Mouse (Mus musculus): ENCODE results near the gene Bbs9.

Bbs9 gene

DNA sequence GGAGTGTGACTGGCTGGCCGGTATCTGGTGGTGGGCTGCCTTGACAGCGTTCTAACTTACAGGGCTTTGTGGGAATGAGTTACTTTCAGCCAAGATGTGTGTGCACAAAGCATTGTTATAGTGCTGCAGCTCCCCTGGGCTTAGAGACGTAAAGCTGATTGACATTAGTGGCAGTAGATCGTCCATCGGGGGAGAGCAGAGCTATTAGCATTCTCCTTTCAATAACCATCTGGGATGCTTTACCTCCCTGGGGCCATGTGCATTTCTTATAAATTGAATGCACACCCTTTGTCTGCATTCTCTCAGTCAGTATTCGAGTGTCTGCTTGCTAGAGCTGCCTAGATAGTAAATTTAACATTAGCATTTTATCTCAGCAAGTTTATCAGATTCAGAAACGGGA lies 214.7 kb downstream of the Bbs9 start:
- DNase-seq (ENCODE audit: low read depth): no peak

DNA sequence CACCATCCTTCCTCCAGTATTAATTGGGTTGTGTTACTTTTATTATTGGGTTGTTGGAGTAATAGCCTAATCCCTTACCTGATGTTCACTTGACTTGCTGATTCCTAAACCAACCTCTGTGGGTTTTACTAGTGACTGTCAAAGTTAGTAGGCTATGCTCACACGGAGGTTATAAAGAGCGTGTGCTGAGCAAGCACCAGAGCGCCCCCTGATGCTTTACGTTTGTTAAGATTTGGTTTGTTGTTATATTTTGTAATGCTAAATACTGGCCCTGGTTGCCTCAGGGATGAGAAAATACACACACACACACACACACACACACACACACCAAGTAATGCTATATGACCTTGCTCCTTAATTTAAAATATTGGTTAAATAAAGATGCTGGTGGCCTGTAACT lies 219.9 kb downstream of the Bbs9 start:
- no peak for DNase-seq (ENCODE audit: low read depth)

DNA sequence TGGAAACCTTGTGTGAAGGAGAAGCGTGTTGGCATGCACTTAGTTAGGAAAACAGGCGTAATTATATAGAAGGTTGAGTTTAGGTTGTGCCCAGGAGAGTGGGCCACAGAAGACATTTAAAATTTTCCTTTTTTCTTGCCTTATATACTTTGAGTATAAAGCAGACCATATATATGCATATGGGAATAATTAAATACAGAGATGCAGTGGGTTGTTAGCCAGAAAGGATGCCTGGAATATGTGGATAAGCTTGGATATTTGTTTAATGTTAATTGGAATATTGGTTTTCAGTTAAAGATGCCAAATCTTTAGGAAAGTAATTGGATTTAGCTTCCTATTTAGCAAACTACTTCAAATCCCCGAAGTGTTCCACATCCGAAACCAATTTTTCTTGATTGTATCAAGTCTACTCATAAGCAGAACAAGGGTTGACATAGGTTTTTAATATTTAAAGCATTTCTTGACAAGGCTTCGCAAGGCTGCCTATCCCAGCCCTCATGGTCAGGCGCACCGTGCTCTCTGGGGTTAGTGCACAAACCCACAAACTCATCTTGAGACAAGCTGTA lies 221.4 kb downstream of the Bbs9 start:
- DNase-seq (ENCODE audit: low read depth): no peak

DNA sequence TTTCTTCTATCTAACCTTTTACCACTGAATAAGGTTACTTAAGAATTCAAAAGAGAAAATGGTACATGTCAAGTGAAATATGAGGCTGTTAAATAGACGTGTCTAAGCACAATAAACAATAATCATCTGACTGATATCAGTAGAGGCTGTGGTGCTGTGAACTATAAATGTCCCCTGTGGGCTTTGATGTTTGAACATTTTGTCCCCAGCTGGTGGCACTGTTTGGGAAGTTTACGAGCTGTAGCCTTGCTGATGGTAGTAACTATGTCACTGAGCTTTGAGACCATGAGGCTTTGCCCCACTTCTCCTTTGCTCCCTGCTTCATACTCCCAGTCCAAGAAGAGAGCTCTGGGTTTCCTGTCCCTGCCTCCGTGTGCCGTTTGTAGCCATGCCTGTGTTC lies 222.3 kb downstream of the Bbs9 start:
- DNase-seq (ENCODE audit: low read depth): no peak

DNA sequence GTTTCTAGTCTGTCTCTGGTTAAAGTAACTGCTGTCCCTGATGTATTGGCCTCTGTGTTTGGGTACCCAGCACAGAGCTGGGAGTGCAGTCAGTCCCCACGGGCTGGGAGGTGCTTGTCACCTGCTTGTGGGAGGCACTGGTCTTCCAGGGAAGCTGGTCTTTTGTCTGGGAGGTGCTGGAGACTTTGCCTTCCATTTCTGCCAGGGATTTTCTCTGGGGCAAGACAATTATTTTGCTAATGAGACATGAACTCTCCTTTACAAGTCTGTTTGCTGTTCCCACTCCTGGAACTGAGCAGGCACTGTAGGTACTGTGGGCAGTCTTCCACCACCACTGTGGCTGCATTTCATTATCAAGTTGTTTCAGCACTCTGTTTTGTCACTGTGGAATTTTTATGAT lies 223.0 kb downstream of the Bbs9 start:
- no peak for DNase-seq (ENCODE audit: low read depth)

DNA sequence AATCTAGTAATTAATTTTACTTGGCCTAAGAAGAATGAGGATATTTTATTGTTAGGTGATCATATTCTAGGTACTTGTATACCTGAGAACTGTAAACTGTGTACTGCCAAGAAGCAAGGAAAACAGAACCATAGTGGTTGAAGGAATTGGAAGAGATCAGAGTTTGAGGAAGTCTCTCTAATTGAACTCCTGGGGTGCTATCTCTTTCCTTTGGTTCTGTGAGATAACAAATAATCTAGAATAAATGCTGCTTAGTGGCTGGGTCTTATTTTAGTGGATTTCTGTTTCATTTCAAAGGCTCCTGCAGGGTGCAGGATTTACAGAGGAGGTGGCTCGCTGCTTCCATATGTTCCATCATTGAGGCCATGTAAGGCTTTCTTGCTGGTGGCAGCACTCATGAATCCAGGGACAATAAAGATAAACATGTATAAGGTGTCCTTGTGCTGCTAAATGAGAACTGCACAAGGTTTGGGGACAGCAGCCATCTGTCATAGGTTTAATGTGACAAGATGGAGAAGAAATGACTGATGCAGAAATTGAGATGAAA lies 226.6 kb downstream of the Bbs9 start:
- DNase-seq (ENCODE audit: low read depth): no peak

DNA sequence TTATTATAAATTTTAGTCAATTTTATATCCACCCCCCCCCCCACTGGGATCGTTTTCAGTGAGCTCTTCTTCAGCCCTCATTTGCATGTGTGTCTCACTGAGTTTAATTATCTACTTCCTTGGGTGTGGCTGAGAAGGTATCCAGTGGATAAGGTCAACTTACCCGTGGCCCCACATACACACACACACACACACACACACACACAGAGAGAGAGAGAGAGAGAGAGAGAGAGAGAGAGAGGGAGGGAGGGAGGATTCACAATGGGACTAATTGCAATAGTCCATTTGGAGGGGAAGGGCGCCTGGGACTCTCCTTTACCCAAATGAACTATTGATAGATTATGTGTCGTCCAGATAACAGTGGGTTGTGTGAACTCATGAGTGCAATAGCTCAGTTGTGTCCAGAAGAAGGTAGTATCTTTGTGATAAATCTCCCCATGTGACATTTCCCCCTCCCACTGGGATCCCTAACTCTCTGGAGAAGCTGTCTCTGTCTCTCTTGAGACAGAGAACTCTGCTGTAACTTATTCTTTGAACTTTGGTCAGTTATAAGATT lies 227.4 kb downstream of the Bbs9 start:
- DNase-seq (ENCODE audit: low read depth): no peak

DNA sequence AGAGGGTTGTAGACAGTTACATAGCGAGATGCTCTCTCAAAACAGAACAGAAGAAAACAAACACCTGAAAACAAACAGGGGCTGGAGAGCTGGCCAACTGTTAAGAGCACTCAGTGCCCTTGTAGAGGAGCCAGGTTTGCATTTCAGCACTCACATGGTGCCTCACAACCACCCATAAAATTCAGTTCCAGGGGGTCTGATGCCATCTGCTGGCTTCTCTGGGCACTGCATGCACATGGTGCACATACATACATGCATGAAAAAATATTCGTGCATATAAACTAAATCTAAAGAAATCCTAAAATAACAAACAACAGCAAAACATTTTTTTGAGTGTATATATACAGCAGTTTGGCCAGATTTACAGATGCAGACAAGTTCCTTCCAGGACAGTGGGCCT lies 228.0 kb downstream of the Bbs9 start:
- no peak for DNase-seq (ENCODE audit: low read depth)

DNA sequence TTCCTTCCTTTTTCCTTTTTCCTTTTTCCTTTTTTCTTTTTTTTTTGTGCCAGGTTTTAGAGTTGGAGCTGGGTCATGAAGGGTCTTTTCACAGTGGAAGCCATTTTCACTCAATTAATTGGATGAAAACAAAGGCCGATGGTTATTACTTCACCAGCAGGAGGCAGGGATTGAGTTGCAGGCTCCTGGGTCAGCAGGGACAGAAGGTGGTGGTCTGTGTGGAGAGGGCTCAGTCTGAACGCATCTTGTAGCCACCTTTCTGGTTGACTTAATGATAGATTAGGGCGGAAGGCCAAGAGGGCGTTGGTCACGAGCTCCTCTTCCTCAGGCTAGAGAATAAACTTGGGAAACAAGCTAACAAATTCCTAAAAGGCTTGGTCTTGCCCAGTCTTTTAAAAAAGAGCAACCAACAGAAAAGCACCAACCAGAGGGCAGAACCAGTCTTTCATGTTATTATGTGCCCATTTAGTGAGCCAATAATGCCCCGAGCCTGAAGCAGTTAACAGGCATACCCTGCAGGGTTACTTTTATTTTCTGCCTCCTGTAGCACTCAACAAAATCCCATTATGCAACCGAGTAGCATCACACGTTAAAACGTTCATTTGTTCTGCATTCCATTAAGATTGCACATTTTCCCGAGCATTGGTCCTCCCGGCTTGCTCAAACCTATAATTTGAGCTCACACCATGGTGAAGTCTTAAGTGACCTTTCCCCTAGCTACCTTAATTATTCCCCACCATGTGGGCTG lies 231.8 kb downstream of the Bbs9 start:
- no peak for DNase-seq (ENCODE audit: low read depth)

DNA sequence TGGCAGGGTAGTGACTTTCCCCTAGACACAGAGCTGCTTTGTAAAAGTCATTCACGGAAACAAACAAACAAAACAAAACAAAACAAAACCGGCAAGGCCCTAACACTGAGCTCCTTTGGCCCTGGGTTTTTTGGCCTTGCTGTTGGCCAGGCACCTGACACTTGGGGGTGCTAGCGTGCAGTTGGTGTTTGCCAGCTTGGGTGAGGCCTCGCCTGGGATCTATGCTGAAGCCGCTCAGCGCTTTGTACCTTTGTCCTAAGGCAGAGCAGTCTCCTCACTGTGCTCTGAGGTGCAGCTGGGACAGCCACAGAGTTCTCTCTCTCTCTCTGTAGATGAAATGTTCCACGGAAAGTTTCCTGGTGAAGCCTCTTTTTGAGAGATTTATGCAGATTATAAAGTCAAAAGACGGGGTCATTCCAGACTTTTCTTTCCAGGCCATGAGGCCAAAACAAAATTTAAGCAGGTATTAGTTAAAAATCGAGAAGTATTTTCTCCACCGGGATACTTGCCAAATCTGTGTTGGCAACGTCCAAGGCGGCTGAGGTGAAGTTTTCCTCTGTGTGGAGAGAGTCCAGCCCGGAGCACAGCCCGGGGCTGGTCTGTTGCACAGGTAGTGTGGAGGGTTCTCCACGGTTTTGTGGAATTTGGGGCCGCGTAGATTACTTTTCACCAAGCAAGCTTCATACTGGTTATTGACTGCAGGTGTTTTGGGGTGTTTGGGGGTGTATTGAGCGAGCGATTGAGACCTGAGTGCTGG lies 233.6 kb downstream of the Bbs9 start:
- DNase-seq (ENCODE audit: low read depth): peak; percentile 29

DNA sequence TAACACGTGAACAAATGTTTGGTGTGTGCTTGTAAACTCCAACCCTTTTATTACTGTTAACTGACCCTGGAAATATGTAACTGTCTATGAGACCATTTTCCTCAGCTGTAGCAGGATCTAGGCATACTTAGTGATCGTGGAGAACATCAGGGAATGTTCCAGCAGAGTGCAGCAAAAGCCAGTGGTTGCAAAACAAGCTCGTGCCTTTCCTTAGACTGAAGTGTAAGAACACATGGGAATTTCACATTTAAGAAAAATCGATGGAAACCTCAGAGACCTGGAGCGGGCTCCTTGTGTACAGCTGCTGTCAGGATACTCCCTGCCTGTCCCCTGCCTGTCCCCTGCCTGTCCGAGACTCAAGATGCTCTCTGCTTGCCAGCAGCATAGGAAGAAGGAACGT lies 234.5 kb downstream of the Bbs9 start:
- DNase-seq (ENCODE audit: low read depth): no peak

DNA sequence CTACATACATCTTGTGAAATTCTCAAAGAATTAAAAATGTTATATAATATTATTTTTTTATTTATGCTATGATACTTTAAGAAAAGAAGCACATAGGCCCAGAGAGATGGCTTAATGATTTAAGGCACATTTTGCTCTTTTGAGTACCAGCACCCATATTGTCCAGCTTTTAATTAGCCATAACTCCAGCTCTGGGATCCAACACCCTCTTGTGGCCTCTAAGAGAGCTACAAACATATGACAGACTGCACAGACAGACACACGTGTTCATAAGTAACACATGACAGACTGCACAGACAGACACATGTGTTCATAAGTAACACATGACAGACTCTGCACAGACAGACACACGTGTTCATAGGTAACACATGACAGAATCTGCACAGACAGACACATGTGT lies 235.8 kb downstream of the Bbs9 start:
- no peak for DNase-seq (ENCODE audit: low read depth)

DNA sequence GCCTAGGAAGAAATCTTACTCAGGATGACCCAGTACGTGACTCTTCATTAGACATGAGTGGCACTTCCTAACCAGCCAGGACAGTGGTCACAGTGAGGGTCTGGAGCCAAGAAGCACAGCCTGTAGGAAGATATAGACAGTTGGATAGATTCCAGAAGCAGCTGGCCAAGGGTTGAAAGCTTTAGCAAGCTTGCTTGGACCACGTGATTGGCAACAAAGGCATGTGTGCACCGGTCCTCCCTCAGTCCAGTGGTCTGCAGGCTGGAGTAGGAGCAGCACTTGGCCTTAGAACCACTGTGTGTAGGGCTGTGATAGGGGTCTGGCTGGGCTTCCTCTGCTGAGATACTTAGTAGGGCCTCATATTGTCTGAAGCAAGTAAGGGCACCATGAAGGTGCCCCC lies 237.2 kb downstream of the Bbs9 start:
- DNase-seq (ENCODE audit: low read depth): no peak

DNA sequence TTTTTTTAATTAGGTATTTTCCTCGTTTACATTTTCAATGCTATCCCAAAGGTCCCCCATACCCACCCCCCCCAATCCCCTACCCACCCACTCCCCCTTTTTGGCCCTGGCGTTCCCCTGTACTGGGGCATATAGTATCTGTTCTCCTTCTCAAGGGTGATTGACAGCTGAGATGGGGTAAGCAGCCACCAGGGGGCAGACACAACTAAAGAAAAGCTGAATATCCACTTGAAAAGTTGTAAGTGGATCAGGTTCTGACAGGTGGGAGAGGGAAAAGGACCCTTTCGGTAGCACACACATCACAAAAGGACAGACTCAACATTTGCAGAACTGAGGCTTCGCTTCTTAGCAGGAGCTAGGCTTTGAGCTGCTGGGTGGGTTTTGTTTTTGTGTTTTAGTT lies 237.8 kb downstream of the Bbs9 start:
- peak; percentile 44 for DNase-seq (ENCODE audit: low read depth)

DNA sequence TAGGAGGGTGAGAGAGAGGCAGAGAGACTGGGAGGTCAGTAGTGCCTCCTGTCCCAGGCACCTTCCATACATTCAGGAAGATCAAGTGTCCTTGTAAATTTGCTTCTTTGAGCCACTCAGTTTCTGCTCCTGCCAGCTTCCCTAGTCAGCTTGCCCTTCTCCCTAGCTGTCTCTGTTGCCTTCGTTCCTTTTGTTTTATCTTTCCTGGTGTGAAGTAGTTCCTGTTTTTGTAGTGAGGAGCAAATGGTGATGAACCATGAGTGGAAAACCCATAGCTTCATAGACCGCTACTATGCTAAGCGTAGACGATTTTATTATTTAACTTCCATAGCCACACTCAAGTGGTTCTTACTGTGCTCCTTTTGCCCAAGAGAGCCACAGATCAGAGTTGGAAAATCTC lies 242.1 kb downstream of the Bbs9 start:
- no peak for DNase-seq (ENCODE audit: low read depth)

DNA sequence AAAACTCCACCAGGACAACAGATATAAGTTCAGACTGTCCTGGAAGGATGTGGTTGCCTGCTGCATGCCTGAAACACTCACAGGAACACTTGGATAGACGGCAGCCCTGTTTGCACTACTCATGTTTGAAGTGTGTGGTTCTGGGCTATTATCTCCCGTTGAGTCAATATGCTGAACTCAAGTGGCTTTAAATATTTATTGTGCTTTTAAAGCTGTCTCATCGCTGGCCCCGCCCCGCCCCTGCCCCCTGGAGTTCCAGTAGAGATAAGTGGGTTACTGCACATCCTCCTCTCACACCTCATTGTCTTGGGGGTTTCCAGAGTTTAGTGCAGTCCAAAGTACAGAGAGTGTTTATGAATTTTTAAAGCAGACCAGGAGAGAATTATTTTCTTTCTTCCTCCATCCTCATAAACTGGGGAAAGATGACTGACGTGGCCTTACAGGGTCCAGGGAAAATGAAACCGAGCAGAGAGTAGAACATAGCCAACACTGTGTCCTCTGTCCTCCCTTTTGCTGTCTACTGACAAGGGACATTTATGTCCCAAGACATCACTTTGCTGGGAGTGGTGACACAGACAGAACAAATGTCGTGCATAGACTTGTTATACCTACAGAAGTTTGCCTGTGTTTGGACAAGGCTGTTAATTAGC lies 242.8 kb downstream of the Bbs9 start:
- no peak for DNase-seq (ENCODE audit: low read depth)

DNA sequence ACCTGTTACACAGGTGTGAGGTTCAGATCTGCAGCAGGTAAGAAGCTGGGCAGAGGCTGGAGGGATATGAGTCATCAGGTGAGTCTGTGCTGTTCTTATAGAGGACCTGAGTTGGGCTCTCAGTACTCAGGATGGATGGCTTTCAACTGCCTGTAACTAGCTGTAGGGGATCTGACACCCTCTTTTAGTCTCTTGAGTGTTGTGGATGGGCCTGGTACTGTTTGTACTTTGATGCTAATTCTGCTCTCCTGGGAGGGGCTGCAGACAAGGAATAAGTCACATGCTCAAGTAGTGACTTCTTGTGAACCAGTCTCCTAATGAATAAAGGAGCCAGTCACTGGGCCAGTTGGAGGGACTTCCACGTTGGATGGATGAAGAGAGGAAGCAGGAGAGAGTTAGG lies 257.1 kb downstream of the Bbs9 start:
- no peak for DNase-seq (ENCODE audit: low read depth)

DNA sequence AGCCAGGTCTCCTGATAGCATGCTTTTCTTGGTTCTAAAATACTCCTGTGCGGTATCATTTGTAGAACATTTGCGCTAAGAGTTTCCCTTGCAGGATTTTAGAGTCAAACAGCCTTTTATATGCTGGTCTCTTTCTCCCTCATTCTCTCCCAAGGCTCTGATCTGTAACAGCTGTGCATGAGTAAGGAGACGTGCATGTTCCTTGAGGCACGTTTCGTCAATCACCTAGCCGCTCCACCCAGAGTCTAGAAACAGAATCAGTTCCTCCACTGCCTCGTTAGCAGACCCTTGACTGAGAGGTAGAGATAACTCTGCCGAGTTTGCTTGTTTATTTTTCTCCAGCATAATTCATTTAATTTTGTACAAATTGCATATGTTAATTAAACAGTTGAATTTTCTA lies 259.4 kb downstream of the Bbs9 start:
- no peak for DNase-seq (ENCODE audit: low read depth)

DNA sequence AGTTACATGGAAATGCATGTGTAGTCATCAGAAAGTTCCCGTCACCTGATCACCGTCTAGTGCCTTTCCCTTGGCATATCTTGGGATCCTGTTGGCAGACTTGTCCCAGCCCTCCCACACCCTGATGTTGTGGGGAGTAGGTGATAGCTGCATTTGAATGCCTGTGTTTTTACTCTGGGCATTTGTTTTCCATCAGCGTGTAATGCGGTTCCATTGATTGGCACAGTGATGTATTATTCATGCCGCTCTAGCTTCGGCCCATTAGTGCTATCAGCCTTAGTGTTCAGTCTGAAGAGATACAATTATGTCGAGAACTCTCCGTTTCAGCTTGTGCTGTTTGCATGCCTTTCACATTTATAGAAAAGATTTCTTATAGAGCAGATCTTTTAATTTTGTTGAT lies 259.9 kb downstream of the Bbs9 start:
- no peak for DNase-seq (ENCODE audit: low read depth)

DNA sequence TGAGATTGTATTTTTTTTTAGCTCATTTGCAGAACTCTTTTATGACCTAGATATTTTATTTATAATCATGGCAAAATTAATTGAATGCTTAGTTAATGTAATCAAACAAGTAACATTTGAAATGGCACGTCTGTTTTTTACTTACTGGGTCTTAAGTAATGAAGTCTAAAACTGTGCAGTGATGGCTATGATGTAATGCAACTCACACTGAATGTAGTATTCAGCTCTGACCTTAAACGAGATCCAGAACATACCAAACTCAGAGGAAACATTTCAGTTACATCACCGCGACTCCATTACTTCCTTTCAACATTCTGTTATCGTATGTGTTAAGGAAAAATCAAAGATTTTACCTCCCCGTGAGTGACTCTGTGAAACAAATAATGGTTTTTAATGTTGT lies 262.4 kb downstream of the Bbs9 start:
- DNase-seq (ENCODE audit: low read depth): no peak

DNA sequence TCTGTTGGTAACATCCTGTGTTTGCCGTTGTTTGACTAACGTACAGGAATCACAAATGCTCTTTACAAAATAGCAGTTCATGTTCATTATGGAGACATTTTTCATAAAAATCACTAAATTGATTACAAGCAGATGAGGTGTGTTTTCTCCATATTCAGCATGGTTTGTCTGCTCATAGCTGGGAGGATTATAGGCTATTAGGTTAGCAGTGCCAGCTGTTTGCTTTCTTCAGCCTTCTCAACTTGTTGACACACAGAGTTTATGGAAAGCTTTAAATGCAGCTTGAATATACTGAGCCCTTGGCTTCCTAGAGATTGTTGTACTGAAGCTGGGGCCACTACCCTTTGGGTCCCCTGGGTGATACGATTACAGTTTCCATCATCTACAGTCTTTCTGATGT lies 263.3 kb downstream of the Bbs9 start:
- no peak for DNase-seq (ENCODE audit: low read depth)

DNA sequence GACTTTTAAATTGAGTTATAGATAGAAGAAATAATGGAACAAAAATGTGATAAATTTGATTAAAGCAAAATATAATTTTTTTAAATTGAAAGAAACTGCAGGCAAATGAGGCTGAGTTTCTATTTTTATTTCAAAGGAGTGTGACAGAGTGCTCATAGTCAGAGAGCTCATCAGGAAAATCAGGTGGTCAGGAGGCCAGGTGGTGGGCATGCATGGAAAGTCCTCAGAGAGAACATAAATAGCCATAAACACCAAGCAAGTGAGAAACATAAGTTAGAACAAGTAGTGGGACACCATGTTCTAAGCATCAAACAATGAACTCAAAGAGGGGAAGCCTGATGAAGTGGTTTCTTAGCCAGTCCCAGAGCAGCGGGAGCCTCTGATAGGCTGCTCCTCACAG lies 266.5 kb downstream of the Bbs9 start:
- no peak for DNase-seq (ENCODE audit: low read depth)

All from c-Kit-positive CD71-negative TER-119-negative erythroid progenitor cells, embryonic 14.5 days (primary cell).